Mouse (Mus musculus) frontal cortex, postnatal 10 days (tissue): ENCODE measurements around the gene Hoxa11.

Experiments
- DNase-seq, 2 experiments: peaks; one replicate each; pipeline ENCODE4 v3.0.0; 2022; ENCODE audit warnings: low spot score in 2 of 2, mixed read lengths in 1 of 2

The Hoxa11 gene

GRCm38 (mm10) chr6:52245757-52246142, at the start of gene Hoxa11:
Gene Hoxa11, minus strand, starts transcription at chr6:52245810.
- DNase-seq: no peak

GRCm38 (mm10) chr6:52294616-52295015, 49.0 kb upstream of the Hoxa11 start:
- no peak for DNase-seq

DNA sequence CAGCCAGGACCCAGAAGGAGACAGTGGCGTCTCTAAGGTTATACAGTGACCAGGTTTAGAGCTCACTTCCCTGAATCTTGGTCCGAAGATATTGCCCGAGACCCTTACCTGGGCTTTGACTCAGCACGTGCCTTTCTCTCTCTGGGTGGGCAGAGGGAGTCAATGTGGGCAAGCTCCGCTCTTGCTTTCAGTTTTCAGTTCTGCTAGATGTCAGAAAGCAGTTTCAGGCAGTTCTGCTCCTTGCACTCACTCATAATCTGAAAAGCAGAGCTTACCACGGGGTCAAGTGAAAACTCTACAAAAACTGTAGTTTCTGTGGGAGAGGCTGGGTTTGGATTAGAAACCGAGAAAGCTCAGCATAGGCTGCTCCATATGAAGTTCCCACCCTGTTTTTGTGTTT, 46.7 kb upstream of the Hoxa11 start:
- DNase-seq: no peak

GRCm38 (mm10) chr6:52291021-52291860, 45.6 kb upstream of the Hoxa11 start:
- DNase-seq: no peak

DNA sequence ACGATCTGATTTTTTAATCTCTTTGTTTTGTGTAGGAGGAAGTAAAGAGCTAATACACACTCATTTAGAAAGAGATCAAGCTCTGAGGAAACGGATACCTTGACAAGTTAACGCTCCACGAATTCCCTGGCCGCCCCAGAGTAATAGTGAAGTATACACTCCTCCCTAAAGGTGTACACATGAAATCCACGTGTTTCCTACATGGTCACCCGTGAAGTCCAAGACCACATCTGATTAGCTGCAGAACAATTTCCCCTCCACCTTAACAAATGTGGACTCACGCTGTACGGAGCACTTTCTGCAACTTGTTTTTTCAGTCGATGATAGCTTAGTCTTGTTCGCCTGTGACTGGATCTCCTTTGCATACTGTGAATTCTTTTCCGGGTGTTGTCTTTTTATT, 44.6 kb upstream of the Hoxa11 start:
- DNase-seq: no peak

- DNase-seq: no peak
These were observed 38.3 kb upstream of the Hoxa11 start for GRCm38 (mm10) chr6:52283896-52284295.

DNA sequence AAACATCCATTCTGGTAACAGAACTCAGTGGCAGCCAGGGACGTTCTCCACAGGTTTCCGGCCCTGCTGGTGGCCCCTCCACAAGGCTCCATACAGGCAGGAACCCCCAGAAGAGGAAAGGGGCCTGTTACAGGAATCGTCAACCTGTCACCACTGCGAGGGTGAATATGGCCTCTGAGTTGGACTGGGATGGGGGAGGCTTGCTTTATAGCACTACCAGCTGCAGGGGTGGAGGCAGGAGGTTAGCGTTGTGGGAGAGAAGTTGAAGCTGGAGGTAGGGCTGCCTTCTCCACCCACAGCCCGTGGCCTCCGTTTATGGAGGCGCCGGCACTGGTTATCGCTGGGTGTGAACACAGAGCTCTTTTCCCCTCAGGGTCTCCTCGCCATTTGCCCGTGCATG, 35.5 kb upstream of the Hoxa11 start:
- no peak for DNase-seq

- DNase-seq: no peak
These were observed 31.3 kb upstream of the Hoxa11 start for GRCm38 (mm10) chr6:52276920-52277319.

DNA sequence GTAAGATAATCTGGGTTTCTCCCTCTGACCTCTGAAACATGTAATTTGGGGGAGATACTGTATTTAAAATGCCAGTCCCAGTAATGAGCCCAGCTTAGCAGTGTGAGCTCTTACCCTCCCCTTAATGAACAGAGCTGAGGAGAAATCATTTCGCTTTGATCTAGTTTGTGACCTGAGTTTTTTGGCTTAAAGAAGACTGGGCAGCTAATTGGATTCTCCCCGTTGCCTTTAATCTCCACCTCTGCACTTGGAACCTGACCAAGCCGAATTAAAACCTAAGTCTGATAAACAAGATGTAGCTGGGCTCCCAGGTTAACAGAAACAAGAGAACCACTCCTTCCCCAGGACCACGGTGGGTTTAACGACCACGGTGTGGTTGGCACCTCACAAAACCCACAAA, 30.8 kb upstream of the Hoxa11 start:
- no peak for DNase-seq

DNA sequence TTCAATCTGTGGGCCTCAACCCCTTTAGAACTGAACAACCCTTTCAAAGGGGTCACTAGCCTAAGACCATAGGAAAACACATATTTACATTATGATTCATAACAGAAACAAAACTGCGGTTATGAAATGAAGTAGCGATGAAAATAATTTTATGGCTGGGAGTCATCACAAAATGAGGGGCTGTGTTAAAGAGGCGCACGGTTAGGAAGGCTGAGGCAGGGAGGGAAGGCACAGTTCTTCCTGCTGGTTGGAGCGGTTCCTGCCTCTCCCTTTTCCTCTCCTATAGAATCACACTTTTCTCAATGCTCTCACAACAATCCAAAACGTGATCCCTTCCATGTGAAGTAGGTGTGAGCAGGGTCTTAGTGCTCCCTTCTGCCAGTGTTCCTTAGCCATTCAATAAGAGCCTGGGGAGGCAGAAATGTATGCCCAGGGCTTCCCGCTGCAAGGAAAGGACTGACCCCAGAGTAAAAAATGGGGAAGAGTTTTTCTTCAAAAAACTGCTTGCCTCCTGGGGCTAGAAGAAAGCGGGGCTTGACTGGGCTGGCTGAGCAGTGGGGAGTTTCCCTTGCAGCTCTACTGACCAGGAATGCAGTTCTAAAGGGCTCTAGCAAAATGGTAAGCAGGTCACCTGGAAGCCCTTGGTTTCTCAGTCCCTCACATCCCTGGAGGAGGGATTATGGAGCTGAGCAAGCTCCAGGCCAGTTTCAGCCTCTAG, 30.1 kb upstream of the Hoxa11 start:
- no peak for DNase-seq

GRCm38 (mm10) chr6:52274576-52274975, 29.0 kb upstream of the Hoxa11 start:
- DNase-seq: no peak

DNA sequence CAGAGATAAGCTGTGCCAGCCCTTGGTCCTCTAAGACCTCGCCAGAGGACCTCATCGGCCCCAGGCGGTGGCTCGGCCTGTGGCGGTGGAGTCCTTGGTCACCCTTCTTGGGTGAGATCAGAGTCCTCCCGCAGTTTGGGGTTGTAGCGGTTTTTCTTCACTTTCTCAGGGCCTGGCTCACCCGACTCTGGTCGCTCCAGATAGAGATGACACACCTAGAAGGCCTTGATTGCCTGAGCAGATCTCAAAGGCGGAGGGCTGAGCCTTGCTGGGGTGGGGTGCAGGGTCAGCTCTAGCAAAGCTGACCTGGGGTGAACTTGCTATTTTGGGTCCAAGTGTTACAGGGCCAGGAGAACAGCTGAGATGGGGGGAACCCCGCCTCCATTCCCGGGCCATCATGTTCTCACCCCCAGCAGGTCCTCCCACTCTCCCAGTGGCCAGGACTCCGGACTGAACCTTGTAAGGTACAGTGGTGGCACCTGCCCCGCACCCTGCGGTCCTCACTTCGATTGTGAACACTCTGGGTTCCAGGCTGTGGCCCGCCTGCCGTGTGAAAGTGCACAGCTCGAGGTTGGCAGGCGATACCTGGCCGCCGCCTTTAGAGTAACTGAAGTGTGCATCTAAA, 28.2 kb upstream of the Hoxa11 start:
- no peak for DNase-seq

GRCm38 (mm10) chr6:52272766-52273655, 27.4 kb upstream of the Hoxa11 start:
- DNase-seq: no peak

DNA sequence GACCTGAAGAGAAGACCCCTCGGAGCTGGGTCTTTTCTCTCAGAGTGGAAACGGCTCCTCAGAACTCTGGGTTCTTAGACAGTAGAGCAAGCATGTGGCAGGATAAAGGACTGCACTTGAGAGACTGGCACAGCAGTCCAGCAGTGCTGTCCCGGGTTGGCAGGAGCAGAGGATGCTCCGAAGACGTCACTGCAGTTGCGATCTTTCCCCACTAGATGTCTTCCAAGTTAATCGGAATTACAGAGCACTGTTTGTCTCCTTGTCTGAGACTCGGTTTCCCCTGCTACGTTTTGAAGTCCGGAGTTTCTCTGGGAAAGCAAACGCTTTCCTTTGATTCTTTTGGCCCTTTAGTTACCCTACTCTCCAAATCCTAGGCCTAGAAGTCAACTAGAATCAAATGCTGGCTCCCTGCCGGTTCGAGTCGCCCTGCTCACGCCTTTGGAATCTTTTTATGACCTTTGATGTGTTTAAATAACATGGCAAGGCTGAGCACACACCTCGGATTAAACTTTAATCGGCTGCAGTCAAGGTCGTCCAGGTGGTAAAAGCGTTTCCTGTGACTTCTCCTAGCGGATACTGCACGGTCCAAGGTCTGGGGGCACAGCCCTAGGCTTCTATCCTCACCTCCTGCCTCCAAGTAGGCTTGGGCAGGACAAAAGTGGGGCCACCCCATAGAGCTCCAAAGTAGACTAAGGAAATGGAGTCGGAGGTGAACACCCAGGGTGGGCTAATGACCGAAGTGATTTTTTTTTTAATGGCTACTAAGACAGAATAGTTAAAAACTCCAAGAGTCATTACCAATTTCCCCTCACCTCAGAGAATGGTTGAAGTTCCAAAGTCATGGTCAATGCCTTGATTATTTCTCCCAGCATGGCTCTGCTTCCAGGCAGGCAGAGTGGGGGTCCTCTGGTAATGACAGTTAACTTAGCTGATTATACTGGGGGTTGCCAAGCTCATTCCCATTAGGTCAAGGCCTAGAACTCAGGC, 25.2 kb upstream of the Hoxa11 start:
- peak in 1 of 2 experiments; percentile 46 for DNase-seq

GRCm38 (mm10) chr6:52268756-52269155, 23.1 kb upstream of the Hoxa11 start:
- no peak for DNase-seq

DNA sequence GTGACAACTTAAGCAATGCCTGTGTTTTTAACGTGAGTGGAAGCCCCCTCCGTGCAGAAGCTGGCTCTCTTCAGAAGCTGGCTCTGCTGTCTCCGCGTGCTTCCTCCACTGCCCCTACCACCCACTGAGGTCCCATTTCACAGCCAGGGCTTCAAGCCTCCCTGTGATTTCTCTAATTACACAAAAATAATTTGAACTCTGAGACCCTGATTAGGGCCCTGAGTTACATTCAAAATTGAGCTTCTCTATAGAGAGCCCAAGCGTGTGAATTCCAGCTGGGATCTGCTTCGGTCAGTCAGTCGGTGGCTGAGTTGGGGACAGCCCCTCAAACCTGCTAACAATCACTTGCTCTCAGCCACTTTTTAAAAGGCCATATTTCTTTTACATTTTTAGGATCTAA, 22.7 kb upstream of the Hoxa11 start:
- no peak for DNase-seq

- no peak for DNase-seq
These were observed 22.1 kb upstream of the Hoxa11 start for GRCm38 (mm10) chr6:52267691-52268090.

DNA sequence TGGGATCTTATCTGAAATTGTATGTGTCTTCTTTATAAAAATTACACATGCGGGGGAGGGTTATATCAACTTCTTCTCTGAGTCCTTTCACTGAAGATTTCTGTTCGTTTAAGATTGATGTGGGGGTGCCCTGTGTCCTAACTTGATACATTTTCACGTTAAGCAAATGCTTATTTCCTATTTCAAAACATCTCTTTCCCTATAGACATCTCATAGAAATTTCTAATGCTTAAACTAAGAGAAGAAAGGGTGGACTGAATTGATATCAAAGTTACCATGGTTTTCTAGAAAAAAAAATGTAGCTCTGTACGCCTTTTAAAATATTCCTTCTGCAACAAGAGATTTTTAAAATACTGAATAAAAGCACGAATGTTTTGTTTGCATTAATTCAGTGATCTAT, 21.6 kb upstream of the Hoxa11 start:
- DNase-seq: no peak

DNA sequence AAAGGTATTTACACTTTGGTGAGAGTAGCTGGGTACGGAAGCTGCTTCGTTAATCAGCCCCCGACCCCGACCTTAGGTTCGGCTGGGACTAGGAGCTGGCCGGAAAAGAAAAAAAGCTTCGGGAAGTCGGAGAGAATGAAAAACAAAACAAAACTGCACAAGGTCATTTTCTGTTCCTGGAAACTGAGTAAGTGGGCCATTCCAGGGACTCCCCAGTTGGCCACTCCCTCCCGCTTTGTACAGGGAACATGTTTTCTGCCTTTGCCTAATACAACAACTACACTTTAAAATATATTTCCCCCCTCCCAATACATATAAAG, 21.0 kb upstream of the Hoxa11 start:
- DNase-seq: no peak

GRCm38 (mm10) chr6:52265913-52266665, 20.5 kb upstream of the Hoxa11 start:
- DNase-seq: no peak
